9 mouse cellular contexts compared by ENCODE assay signal in genomic region chr9:61655433-61655981, GRCm38 (mm10).
DNase-seq lines count a peak whose midpoint lies in the region; ATAC-seq and TF ChIP-seq lines count a peak whose summit lies in the region.
"Had no signal": no experiment of that assay in that cellular context is flagged by ENCODE, and none has a peak within 500 bp of the region (broad histone marks: within the 10 kb centered on the region; RNA-seq: fewer than 3 reads in every experiment).

No protein-coding gene starts in this region.

- DNase-seq in liver, adult 2 months (ENCODE audit: extremely low read depth, low read depth, low spot score), result peak; percentile 2
- DNase-seq in cerebellum, postnatal 10 days, result peak; percentile 43 to 59
- DNase-seq in heart, postnatal 36 days, result peak; percentile 73 to 81
- DNase-seq in testis, postnatal 10 days (ENCODE audit: low spot score), result peak; percentile 51
- DNase-seq in c-Kit-positive CD71-positive TER-119-positive erythroid progenitor cells, embryonic 14.5 days (ENCODE audit: low spot score), result no peak
- no peak for DNase-seq in spleen, postnatal 14 days (ENCODE audit: low spot score in 2 of 2)

- no peaks in the 10 kb centered on the region for H3K27me3 ChIP-seq in liver, adult 2 months (ENCODE audit: control insufficient read depth, insufficient read depth, low read length)
- H3K27me3 ChIP-seq in liver, embryonic 12.5 days (replicated peaks), result peaks cover 37% of the 10 kb centered on the region

- intact Hi-C loops in heart, postnatal 36 days (cut with DNase I), result loop anchor here (5.0 kb wide), 1 partner anchor 278 kb away; no protein-coding TSS in a partner anchor

- no peaks in the 10 kb centered on the region for H3K4me1 ChIP-seq in liver, adult 2 months (ENCODE audit: control insufficient read depth, insufficient read depth, low read length)
- 0 out of 2 replicates have a peak, but pooled peaks cover 3% of the 10 kb centered on the region for H3K4me1 ChIP-seq in liver, embryonic 12.5 days
- H3K4me1 ChIP-seq: hindbrain, embryonic 15.5 days had no signal

- H3K9ac ChIP-seq in liver, adult 2 months (ENCODE audit: low read depth, low read length), result no peak overlapping the region
- H3K9ac ChIP-seq in liver, embryonic 12.5 days, result no peak overlapping the region
- H3K9ac ChIP-seq: hindbrain, embryonic 15.5 days had no signal

- H3K79me2 ChIP-seq in liver, adult 2 months (ENCODE audit: control insufficient read depth, insufficient read depth, low read length), result no peaks in the 10 kb centered on the region

- H3K4me2 ChIP-seq in liver, embryonic 12.5 days, result no peak overlapping the region
- H3K4me2 ChIP-seq: hindbrain, embryonic 15.5 days had no signal

- H3K4me3 ChIP-seq in liver, adult 2 months (ENCODE audit: insufficient read depth, low read depth, low read length), result no peak overlapping the region
- no peak overlapping the region for H3K4me3 ChIP-seq in liver, embryonic 12.5 days
- H3K4me3 ChIP-seq: hindbrain, embryonic 15.5 days had no signal

- no peak overlapping the region for H3K27ac ChIP-seq in liver, adult 2 months (replicated peaks; ENCODE audit: insufficient read depth, low read depth, low read length)
- H3K27ac ChIP-seq in liver, embryonic 12.5 days, result no peak overlapping the region
- H3K27ac ChIP-seq: hindbrain, embryonic 15.5 days had no signal

- no peak for TF ChIP-seq CTCF in liver, adult 2 months (IDR thresholded peaks at IDR 0.05; ENCODE audit: low read depth, low read length)

- H3K36me3 ChIP-seq in liver, adult 2 months (ENCODE audit: control insufficient read depth, insufficient read depth, low read length), result no peaks in the 10 kb centered on the region
- no peaks in the 10 kb centered on the region for H3K36me3 ChIP-seq in liver, embryonic 12.5 days
- H3K36me3 ChIP-seq: hindbrain, embryonic 15.5 days had no signal

- no peaks in the 10 kb centered on the region for H3K9me3 ChIP-seq in liver, embryonic 12.5 days (replicated peaks)
- H3K9me3 ChIP-seq: hindbrain, embryonic 15.5 days had no signal

- TF ChIP-seq POLR2A in liver, adult 2 months (IDR thresholded peaks at IDR 0.05; ENCODE audit: extremely low read depth, insufficient read depth, low read length), result no peak

- ATAC-seq in liver, embryonic 12.5 days, result no peak
- ATAC-seq in CD4-positive, CD25-positive, alpha-beta regulatory T cell, adult 4 months, result no peak

- 65% methylated on average over 9 of the region's 9 CpGs for WGBS in liver, adult 2 months
- 50% methylated on average over 9 of the region's 9 CpGs for WGBS in liver, embryonic 12.5 days (ENCODE audit: insufficient replicate concordance)

Comparison
In these comparisons a context has a peak if more than half of its experiments do, and no peak if none do; other contexts are left out.
1. DNase-seq: peak in liver, adult 2 months (single experiment), cerebellum, postnatal 10 days (2 of 2), heart, postnatal 36 days (2 of 2) and testis, postnatal 10 days (single experiment); none in c-Kit-positive CD71-positive TER-119-positive erythroid progenitor cells, embryonic 14.5 days (single experiment) and spleen, postnatal 14 days (0 of 2).